9 mouse cellular contexts compared by ENCODE assay signal in the genomic region with DNA sequence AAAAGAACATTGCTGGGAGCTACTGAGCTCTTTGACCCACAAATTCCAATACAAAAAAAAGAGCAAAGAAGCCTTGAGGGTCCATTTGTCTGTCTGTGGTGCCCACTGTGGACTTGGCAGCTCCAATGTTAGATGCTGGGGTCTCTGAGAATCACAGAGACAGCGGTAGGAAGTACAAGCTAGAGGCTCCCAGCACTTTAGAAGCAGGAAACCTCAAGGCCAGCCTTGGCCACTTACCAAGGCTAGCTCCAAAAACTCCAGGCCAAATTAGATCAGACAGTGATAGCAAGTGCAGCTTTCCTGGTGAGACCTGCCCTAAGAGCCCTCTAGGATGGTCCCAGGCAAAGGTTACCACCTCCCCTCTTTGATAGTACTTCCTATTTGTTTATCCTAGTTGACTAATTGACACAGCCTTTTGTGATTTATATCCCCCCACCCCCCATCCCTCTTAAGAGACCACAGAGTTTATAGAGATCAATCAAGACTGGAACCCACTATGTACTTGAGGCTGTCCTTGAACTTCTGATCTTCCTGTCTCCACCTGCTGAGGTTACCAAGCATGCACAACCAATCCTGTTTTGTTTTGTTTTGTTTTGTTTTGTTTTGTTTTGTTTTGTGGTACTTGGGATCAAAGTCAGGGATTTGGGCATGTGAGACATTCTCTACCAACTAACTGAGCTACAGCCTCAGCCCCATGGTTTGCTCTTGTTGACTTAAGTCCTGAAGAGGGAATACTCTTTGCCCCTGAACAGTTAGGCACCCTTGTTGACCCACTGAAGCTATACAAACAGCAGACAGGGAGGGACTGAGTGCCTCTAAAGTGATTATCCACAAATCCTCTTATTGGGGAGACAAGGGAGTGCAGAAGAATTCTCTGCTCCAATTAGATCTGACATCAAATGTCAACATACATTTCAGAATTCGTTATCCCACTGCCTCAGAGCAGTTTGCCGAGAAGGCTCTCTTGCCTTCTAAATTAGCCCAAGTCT.
DNase-seq lines count a peak whose midpoint lies in the region; ATAC-seq and TF ChIP-seq lines count a peak whose summit lies in the region.
"Had no signal": no experiment of that assay in that cellular context is flagged by ENCODE, and none has a peak within 500 bp of the region (broad histone marks: within the 10 kb centered on the region; RNA-seq: fewer than 3 reads in every experiment).

No protein-coding gene starts in this region.

- H3K27ac ChIP-seq in heart, embryonic 13.5 days (replicated peaks): peak overlapping the region; percentile 81
- peak overlapping the region; percentile 71 for H3K27ac ChIP-seq in intestine, postnatal 0 days (ENCODE audit: low read depth, low read length)
- H3K27ac ChIP-seq: midbrain, embryonic 15.5 days had no signal

- H3K36me3 ChIP-seq in heart, embryonic 13.5 days: peaks cover 14% of the 10 kb centered on the region; the same call in 1 of the 2 replicates
- no peaks in the 10 kb centered on the region for H3K36me3 ChIP-seq in intestine, postnatal 0 days (ENCODE audit: control insufficient read depth, insufficient read depth)
- H3K36me3 ChIP-seq: midbrain, embryonic 15.5 days had no signal

- no peaks in the 10 kb centered on the region for H3K27me3 ChIP-seq in heart, embryonic 13.5 days (replicated peaks)
- no peaks in the 10 kb centered on the region for H3K27me3 ChIP-seq in intestine, postnatal 0 days (replicated peaks; ENCODE audit: control insufficient read depth, insufficient read depth, low read length)
- H3K27me3 ChIP-seq: midbrain, embryonic 15.5 days had no signal

- WGBS in heart, embryonic 13.5 days: 61% methylated on average over 3 of the region's 3 CpGs
- 51% methylated on average over 3 of the region's 3 CpGs for WGBS in intestine, postnatal 0 days

- peaks cover 5% of the 10 kb centered on the region; the same call in 1 of the 2 replicates for H3K9me3 ChIP-seq in heart, embryonic 13.5 days
- H3K9me3 ChIP-seq in intestine, postnatal 0 days (ENCODE audit: control insufficient read depth): no peaks in the 10 kb centered on the region
- H3K9me3 ChIP-seq: midbrain, embryonic 15.5 days had no signal

- H3K4me1 ChIP-seq in heart, embryonic 13.5 days: peaks cover 80% of the 10 kb centered on the region
- peaks cover 22% of the 10 kb centered on the region for H3K4me1 ChIP-seq in intestine, postnatal 0 days (replicated peaks; ENCODE audit: control insufficient read depth, insufficient read depth, low read length)
- H3K4me1 ChIP-seq: midbrain, embryonic 15.5 days had no signal

- no peak overlapping the region for H3K4me3 ChIP-seq in heart, embryonic 13.5 days
- no peak overlapping the region for H3K4me3 ChIP-seq in intestine, postnatal 0 days (ENCODE audit: low read depth, low read length)
- H3K4me3 ChIP-seq: midbrain, embryonic 15.5 days had no signal

- peak overlapping the region; percentile 2; the same call in 1 of the 2 replicates for H3K9ac ChIP-seq in heart, embryonic 13.5 days
- H3K9ac ChIP-seq in intestine, postnatal 0 days (ENCODE audit: low read depth, low read length): no peak overlapping the region
- H3K9ac ChIP-seq: midbrain, embryonic 15.5 days had no signal

- no peak for ATAC-seq in heart, embryonic 13.5 days (ENCODE audit: extremely low read depth, insufficient number of reproducible peaks, low FRiP score, low TSS enrichment)
- no peak; the same call in 1 of the 2 replicates for ATAC-seq in intestine, postnatal 0 days
- ATAC-seq: midbrain, embryonic 15.5 days had no signal

- intact Hi-C loops in heart, postnatal 25 days (cut with DNase I): loop anchor here (2.0 kb wide), 2 partner anchors 15 to 17 kb away; no protein-coding TSS in a partner anchor

- H3K4me2 ChIP-seq in heart, embryonic 13.5 days: peak overlapping the region; percentile 41
- peak overlapping the region; percentile 41 for H3K4me2 ChIP-seq in intestine, postnatal 0 days (replicated peaks; ENCODE audit: low read depth)
- H3K4me2 ChIP-seq: midbrain, embryonic 15.5 days had no signal

- no peak for TF ChIP-seq CTCF in intestine, postnatal 0 days (IDR thresholded peaks at IDR 0.05; ENCODE audit: low read depth)

- no peak for DNase-seq in heart, postnatal 25 days (ENCODE audit: low spot score)
- peak; percentile 37 for DNase-seq in ovary, postnatal 36 days (ENCODE audit: low spot score)
- DNase-seq in ovary, postnatal 10 days (ENCODE audit: low spot score): no peak
- peak; percentile 56 for DNase-seq in yolk sac, embryonic 10.5 days (ENCODE audit: low spot score)
- no peak for DNase-seq in left cerebral cortex, adult 9 months (ENCODE audit: low spot score in 2 of 2)
- DNase-seq in right cerebral cortex, postnatal 4 days: no peak

Comparison
In these comparisons a context has a peak if more than half of its experiments do, and no peak if none do; other contexts are left out.
1. DNase-seq: peak in ovary, postnatal 36 days (single experiment) and yolk sac, embryonic 10.5 days (single experiment); none in heart, postnatal 25 days (single experiment), ovary, postnatal 10 days (single experiment), left cerebral cortex, adult 9 months (0 of 2) and right cerebral cortex, postnatal 4 days (single experiment).